Mouse (Mus musculus) Muller cell, postnatal 12 days (primary cell): ENCODE data around the gene Mip.
"Not testable (repeated sequence)": the region's sequence is repeated elsewhere in the genome, so short reads cannot be mapped to it uniquely, and the experiment has no call there.

ENCODE experiments used
- DNase-seq: peaks from one replicate; pipeline ENCODE4 v3.0.0-alpha.2; 2015; ENCODE audit errors: inconsistent ontology term

The Mip gene

GRCm38 (mm10) chr10:128247020-128247732, 21.5 kb downstream of the Mip start:
- no peak for DNase-seq

- no peak for DNase-seq
Observed at GRCm38 (mm10) chr10:128250565-128250964, 24.9 kb downstream of the Mip start.

- no peak for DNase-seq
Observed at GRCm38 (mm10) chr10:128253677-128254255, 28.1 kb downstream of the Mip start, which contains the start of gene Apon. TSS of gene Apon (plus strand) at chr10:128254096.

- DNase-seq = no peak
Observed at GRCm38 (mm10) chr10:128255925-128256324, 30.3 kb downstream of the Mip start.

- no peak for DNase-seq
Observed at GRCm38 (mm10) chr10:128256328-128256727, 30.7 kb downstream of the Mip start.

- no peak for DNase-seq
Observed at GRCm38 (mm10) chr10:128258953-128259352, 33.3 kb downstream of the Mip start.

GRCm38 (mm10) chr10:128259946-128260345, 34.3 kb downstream of the Mip start:
- no peak for DNase-seq

GRCm38 (mm10) chr10:128260376-128260775, 34.7 kb downstream of the Mip start:
- DNase-seq = not testable (repeated sequence)

- DNase-seq = no peak
Observed at GRCm38 (mm10) chr10:128262300-128262699, 36.7 kb downstream of the Mip start.

GRCm38 (mm10) chr10:128263393-128264310, 38.0 kb downstream of the Mip start:
- DNase-seq = no peak

GRCm38 (mm10) chr10:128268371-128268770, 42.7 kb downstream of the Mip start, which contains the start of gene Apof:
TSS of gene Apof (plus strand) at chr10:128268671.
- DNase-seq = no peak

- no peak for DNase-seq
Observed at GRCm38 (mm10) chr10:128269206-128269910, 43.7 kb downstream of the Mip start.

- DNase-seq = peak; percentile 99
Observed at GRCm38 (mm10) chr10:128270287-128270841, 44.7 kb downstream of the Mip start, which contains the start of gene Stat2. TSS of gene Stat2 (plus strand) at chr10:128270559.

- DNase-seq = no peak
Observed at GRCm38 (mm10) chr10:128270866-128271265, 45.2 kb downstream of the Mip start.

GRCm38 (mm10) chr10:128271883-128272282, 46.2 kb downstream of the Mip start:
- DNase-seq = no peak

GRCm38 (mm10) chr10:128272819-128273439, 47.3 kb downstream of the Mip start:
- not testable (repeated sequence) for DNase-seq

GRCm38 (mm10) chr10:128275374-128275773, 49.7 kb downstream of the Mip start:
- DNase-seq = not testable (repeated sequence)

- no peak for DNase-seq
Observed at GRCm38 (mm10) chr10:128278158-128278557, 52.5 kb downstream of the Mip start.

GRCm38 (mm10) chr10:128280943-128281342, 55.3 kb downstream of the Mip start:
- no peak for DNase-seq
